In genomic region chr9:70018879-70019278, GRCm38 (mm10) we compare ENCODE assay signal across 13 mouse cellular contexts. TPM values are rescaled to one million over a fixed set of nuclear protein-coding genes. Genes with fewer than 3 reads are reported as not detected.
DNase-seq lines count a peak whose midpoint lies in the region; ATAC-seq and TF ChIP-seq lines count a peak whose summit lies in the region.
"Had no signal": no experiment of that assay in that cellular context is flagged by ENCODE, and none has a peak within 500 bp of the region (broad histone marks: within the 10 kb centered on the region; RNA-seq: fewer than 3 reads in every experiment).

No protein-coding gene starts in this region.

- DNase-seq in heart, adult 2 months = no peak
- no peak for DNase-seq in heart, embryonic 10.5 days (ENCODE audit: low spot score)
- peak; percentile 26 for DNase-seq in lung, postnatal 25 days (ENCODE audit: low spot score)
- no peak for DNase-seq in lung, adult 18-20 months
- DNase-seq in adipocyte (ENCODE audit: low spot score) = peak; percentile 45
- DNase-seq in splenic B cell, adult 2 months (ENCODE audit: low read depth, low spot score) = peak; percentile 71
- DNase-seq in left cerebral cortex, postnatal 10 days (ENCODE audit: extremely low spot score in 1 of 2, low spot score in 2 of 2) = no peak
- DNase-seq: kidney, adult 18-20 months had no signal

- no peak overlapping the region for H3K9ac ChIP-seq in heart, adult 2 months (ENCODE audit: low read depth, low read length)
- no peak overlapping the region for H3K9ac ChIP-seq in forebrain, embryonic 12.5 days
- H3K9ac ChIP-seq: stomach, embryonic 15.5 days had no signal

- intact Hi-C loops in heart, adult 2 months (cut with DNase I) = loop anchor here (2.0 kb wide), 1 partner anchor 62 kb away; no protein-coding TSS in a partner anchor
- intact Hi-C loops in left cerebral cortex, postnatal 10 days (cut with DNase I) = loop anchor here (2.0 kb wide), 1 partner anchor 62 kb away; no protein-coding TSS in a partner anchor

- no peaks in the 10 kb centered on the region for H3K9me3 ChIP-seq in heart, embryonic 10.5 days
- H3K9me3 ChIP-seq in forebrain, embryonic 12.5 days = no peaks in the 10 kb centered on the region
- H3K9me3 ChIP-seq: stomach, embryonic 15.5 days had no signal

- no peaks in the 10 kb centered on the region for H3K27me3 ChIP-seq in heart, adult 2 months (ENCODE audit: control insufficient read depth, insufficient read depth, low read length)
- no peaks in the 10 kb centered on the region for H3K27me3 ChIP-seq in heart, embryonic 10.5 days (ENCODE audit: insufficient read depth, poor library complexity, severe bottlenecking)
- H3K27me3 ChIP-seq in splenic B cell, adult 2 months (ENCODE audit: control insufficient read depth, insufficient read depth, low read length, poor library complexity, severe bottlenecking) = no peaks in the 10 kb centered on the region; the same call in 1 of the 2 replicates
- H3K27me3 ChIP-seq in forebrain, embryonic 12.5 days = no peaks in the 10 kb centered on the region
- H3K27me3 ChIP-seq: stomach, embryonic 15.5 days had no signal

- TF ChIP-seq EP300 in heart, adult 2 months (IDR thresholded peaks at IDR 0.05; ENCODE audit: insufficient read depth, low read depth, low read length) = no peak

- peak; percentile 82 for TF ChIP-seq CTCF in heart, adult 2 months (IDR thresholded peaks at IDR 0.05)

- H3K4me2 ChIP-seq in forebrain, embryonic 12.5 days = no peak overlapping the region
- H3K4me2 ChIP-seq: heart, embryonic 11.5 days; stomach, embryonic 15.5 days had no signal

- no peaks in the 10 kb centered on the region; the same call in 1 of the 2 replicates for H3K4me1 ChIP-seq in heart, adult 2 months (ENCODE audit: control insufficient read depth, insufficient read depth, low read length)
- peaks cover 18% of the 10 kb centered on the region for H3K4me1 ChIP-seq in heart, embryonic 10.5 days
- H3K4me1 ChIP-seq in forebrain, embryonic 12.5 days = peaks cover 5% of the 10 kb centered on the region

- H3K79me2 ChIP-seq in heart, adult 2 months (replicated peaks; ENCODE audit: control insufficient read depth, insufficient read depth, low read length) = peaks cover under 1% of the 10 kb centered on the region; the same call in 1 of the 2 replicates

- peaks cover 14% of the 10 kb centered on the region for H3K36me3 ChIP-seq in heart, adult 2 months (ENCODE audit: control insufficient read depth, insufficient read depth, low read length)
- H3K36me3 ChIP-seq in heart, embryonic 10.5 days = peaks cover 25% of the 10 kb centered on the region
- 0 out of 2 replicates have a peak, but pooled peaks cover 14% of the 10 kb centered on the region for H3K36me3 ChIP-seq in splenic B cell, adult 2 months (ENCODE audit: control insufficient read depth, insufficient read depth, low read length, poor library complexity, severe bottlenecking)
- peaks cover 22% of the 10 kb centered on the region for H3K36me3 ChIP-seq in forebrain, embryonic 12.5 days (replicated peaks)

- ATAC-seq in forebrain, embryonic 12.5 days (ENCODE audit: low FRiP score) = no peak

- no peak overlapping the region for H3K27ac ChIP-seq in heart, adult 2 months
- no peak overlapping the region for H3K27ac ChIP-seq in heart, embryonic 10.5 days
- H3K27ac ChIP-seq in forebrain, embryonic 12.5 days = no peak overlapping the region

- no peak for TF ChIP-seq POLR2A in heart, adult 2 months (IDR thresholded peaks at IDR 0.05; ENCODE audit: insufficient read depth, low read depth, low read length)

- H3K4me3 ChIP-seq in heart, adult 2 months = no peak overlapping the region
- no peak overlapping the region for H3K4me3 ChIP-seq in heart, embryonic 10.5 days
- no peak overlapping the region for H3K4me3 ChIP-seq in forebrain, embryonic 12.5 days (replicated peaks)
- H3K4me3 ChIP-seq: stomach, embryonic 15.5 days had no signal

RNA-seq across cellular contexts. Expression of gene Gtf2a2, which starts 6.5 kb away (rescaled TPM):
- 10 to 100 TPM; 53.7 to 54.7 TPM for total RNA-seq in heart, adult 2 months (2021)
- polyA plus RNA-seq in heart, adult 2 months (2012; rRNA removed) = 23.3 and 37.5 TPM in 2 replicates
- polyA plus RNA-seq in heart, embryonic 10.5 days (2016; fragmentation: Nextera tagmentation; extraction: Ambion mirVana) = 170 and 182 TPM in 2 replicates
- 10 to 100 TPM; 66.9 to 77.5 TPM for total RNA-seq in left cerebral cortex, postnatal 10 days (2021)
- 203 and 211 TPM in 2 replicates for polyA plus RNA-seq in forebrain, embryonic 12.5 days (2016; fragmentation: Nextera tagmentation; extraction: Ambion mirVana)

RNA-seq across cellular contexts. Expression of gene Gcnt3, which starts 19.0 kb away (rescaled TPM):
- not detected for total RNA-seq in heart, adult 2 months (2021)
- not detected in 2 replicates for polyA plus RNA-seq in heart, adult 2 months (2012; rRNA removed)
- polyA plus RNA-seq in heart, embryonic 10.5 days (2016; fragmentation: Nextera tagmentation; extraction: Ambion mirVana) = not detected in 2 replicates
- total RNA-seq in left cerebral cortex, postnatal 10 days (2021) = not detected
- not detected in 2 replicates for polyA plus RNA-seq in forebrain, embryonic 12.5 days (2016; fragmentation: Nextera tagmentation; extraction: Ambion mirVana)
- total RNA-seq: left cerebral cortex, adult 18-20 months; megakaryocyte, adult 5-6 weeks had no signal
- polyA plus RNA-seq: heart, embryonic 11.5 days had no signal

RNA-seq across cellular contexts. Expression of gene Bnip2, which starts 29.6 kb away (rescaled TPM):
- total RNA-seq in heart, adult 2 months (2021) = 10 to 100 TPM; 96.7 to 97.0 TPM
- 34.1 and 62.8 TPM in 2 replicates for polyA plus RNA-seq in heart, adult 2 months (2012; rRNA removed)
- 128 and 132 TPM in 2 replicates for polyA plus RNA-seq in heart, embryonic 10.5 days (2016; fragmentation: Nextera tagmentation; extraction: Ambion mirVana)
- 10 to 100 TPM; 37.2 to 45.1 TPM for total RNA-seq in left cerebral cortex, postnatal 10 days (2021)
- polyA plus RNA-seq in forebrain, embryonic 12.5 days (2016; fragmentation: Nextera tagmentation; extraction: Ambion mirVana) = 115 and 119 TPM in 2 replicates

Comparison
In these comparisons a context has a peak if more than half of its experiments do, and no peak if none do; other contexts are left out.
1. DNase-seq: peak in lung, postnatal 25 days (single experiment), adipocyte (single experiment) and splenic B cell, adult 2 months (single experiment); none in heart, adult 2 months (0 of 2), heart, embryonic 10.5 days (single experiment), lung, adult 18-20 months (0 of 2) and left cerebral cortex, postnatal 10 days (0 of 2).